In the genomic region with DNA sequence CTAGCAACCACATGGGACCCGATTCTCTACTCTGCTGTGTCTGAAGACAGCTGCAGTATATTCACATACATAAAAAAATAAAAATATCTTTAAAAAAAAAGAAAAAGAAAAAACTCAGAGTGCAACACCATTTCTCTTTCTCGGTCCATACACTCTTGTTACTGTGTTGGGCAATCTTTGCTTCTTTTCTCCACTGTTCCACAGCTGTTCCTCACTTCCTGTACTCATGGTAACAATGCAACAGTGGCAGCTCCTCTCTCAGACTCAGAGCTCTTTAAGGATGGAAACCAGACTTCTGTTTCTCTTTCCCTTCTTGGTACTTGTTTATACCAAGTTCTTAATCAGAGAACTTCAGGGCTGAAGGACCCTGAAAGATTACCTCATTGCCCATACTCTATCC, we compare ENCODE assay signal across 8 mouse cellular contexts. TPM values are rescaled to one million over a fixed set of nuclear protein-coding genes. Genes with fewer than 3 reads are reported as not detected.
DNase-seq lines count a peak whose midpoint lies in the region; ATAC-seq and TF ChIP-seq lines count a peak whose summit lies in the region.

No protein-coding gene starts in this region.

- H3K4me2 ChIP-seq in heart, embryonic 12.5 days = peak overlapping the region; percentile 89
- H3K4me2 ChIP-seq in liver, postnatal 0 days (ENCODE audit: low read depth, low read length) = peak overlapping the region; percentile 84

- no peak for TF ChIP-seq EP300 in liver, postnatal 0 days (IDR thresholded peaks at IDR 0.05; ENCODE audit: low read depth)

- no peaks in the 10 kb centered on the region for H3K27me3 ChIP-seq in heart, embryonic 12.5 days (replicated peaks)
- H3K27me3 ChIP-seq in E14TG2a.4 (ENCODE audit: insufficient read depth, low read length) = no peaks in the 10 kb centered on the region
- H3K27me3 ChIP-seq in liver, postnatal 0 days (ENCODE audit: insufficient read depth, low read length) = no peaks in the 10 kb centered on the region

- peak overlapping the region; percentile 95 for H3K4me3 ChIP-seq in heart, embryonic 12.5 days
- peak overlapping the region; percentile 99 for H3K4me3 ChIP-seq in E14TG2a.4 (replicated peaks; ENCODE audit: low read length)
- peak overlapping the region; percentile 92 for H3K4me3 ChIP-seq in liver, postnatal 0 days (ENCODE audit: low read depth, low read length)

- intact Hi-C loops in heart, postnatal 25 days (cut with DNase I) = no loop called here

- H3K9me3 ChIP-seq in heart, embryonic 12.5 days (replicated peaks) = no peaks in the 10 kb centered on the region
- no peaks in the 10 kb centered on the region for H3K9me3 ChIP-seq in E14TG2a.4 (ENCODE audit: low read length)
- no peaks in the 10 kb centered on the region for H3K9me3 ChIP-seq in liver, postnatal 0 days (ENCODE audit: low read length)

- peak overlapping the region; percentile 98; the same call in 1 of the 2 replicates for H3K9ac ChIP-seq in heart, embryonic 12.5 days
- H3K9ac ChIP-seq in liver, postnatal 0 days (replicated peaks) = peak overlapping the region; percentile 98

- WGBS in heart, embryonic 12.5 days = 75% methylated on average over 2 of the region's 2 CpGs
- 41% methylated on average over 2 of the region's 2 CpGs for WGBS in liver, postnatal 0 days (ENCODE audit: insufficient replicate concordance)

- no peak for DNase-seq in heart, postnatal 25 days (ENCODE audit: low spot score)
- DNase-seq in liver, postnatal 0 days = no peak
- DNase-seq in adrenal gland, postnatal 4 days (ENCODE audit: low spot score in 2 of 2) = no peak
- no peak for DNase-seq in urinary bladder, postnatal 25 days (ENCODE audit: low spot score)

- no peak for ATAC-seq in heart, embryonic 12.5 days (ENCODE audit: insufficient number of reproducible peaks, low FRiP score)
- peak; percentile 80 for ATAC-seq in granulocyte monocyte progenitor cell, adult 5-6 weeks (replicated peaks; ENCODE audit: poor library complexity, severe bottlenecking)
- no peak for ATAC-seq in liver, postnatal 0 days
- ATAC-seq in CD4-positive, CD25-positive, alpha-beta regulatory T cell, adult 4 months = no peak

- 0 out of 2 replicates have a peak overlapping the region, but pooled peaks have one; percentile 6 for H3K27ac ChIP-seq in heart, embryonic 12.5 days (ENCODE audit: poor library complexity, severe bottlenecking)
- H3K27ac ChIP-seq in liver, postnatal 0 days (ENCODE audit: low read depth) = 0 out of 2 replicates have a peak overlapping the region, but pooled peaks have one; percentile 97

- no peak for TF ChIP-seq CTCF in E14TG2a.4 (conservative IDR thresholded peaks at IDR 0.05; ENCODE audit: low read length)
- TF ChIP-seq CTCF in liver, postnatal 0 days (IDR thresholded peaks at IDR 0.05; ENCODE audit: low read depth) = no peak

- H3K4me1 ChIP-seq in heart, embryonic 12.5 days (replicated peaks) = peaks cover 21% of the 10 kb centered on the region
- peaks cover 27% of the 10 kb centered on the region for H3K4me1 ChIP-seq in E14TG2a.4 (replicated peaks; ENCODE audit: low read depth, low read length)
- H3K4me1 ChIP-seq in liver, postnatal 0 days (ENCODE audit: insufficient read depth) = peaks cover 24% of the 10 kb centered on the region

- peaks cover 60% of the 10 kb centered on the region for H3K36me3 ChIP-seq in heart, embryonic 12.5 days
- H3K36me3 ChIP-seq in E14TG2a.4 (ENCODE audit: insufficient read depth, low read length) = peaks cover 74% of the 10 kb centered on the region
- peaks cover 40% of the 10 kb centered on the region for H3K36me3 ChIP-seq in liver, postnatal 0 days (replicated peaks; ENCODE audit: insufficient read depth, low read length)

RNA-seq across cellular contexts. Expression of gene Kbtbd4, which starts 1.1 kb away (rescaled TPM):
- polyA plus RNA-seq in heart, embryonic 12.5 days (2016; fragmentation: Nextera tagmentation; extraction: Ambion mirVana) = 27.0 and 27.3 TPM in 2 replicates
- 10 to 100 TPM; 18.0 to 22.2 TPM for total RNA-seq in heart, postnatal 25 days (2021)
- 14.4 and 16.4 TPM in 2 replicates for total RNA-seq in granulocyte monocyte progenitor cell, adult 5-6 weeks (2014; fragmentation: Nextera tagmentation)
- total RNA-seq in granulocyte monocyte progenitor cell, adult 5-6 weeks (2017) = 18.1 and 26.1 TPM in 2 replicates
- 8.7 and 9.8 TPM in 2 replicates for polyA plus RNA-seq in liver, postnatal 0 days (2015; fragmentation: Nextera tagmentation; extraction: Ambion mirVana)
- polyA plus RNA-seq in CD4-positive, CD25-positive, alpha-beta regulatory T cell, adult 4 months (2017; shearing (Covaris generic)) = 10 to 100 TPM; 40.3 to 50.4 TPM
- 10 to 100 TPM; 35.6 to 37.4 TPM for total RNA-seq in adrenal gland, postnatal 4 days (2021)

RNA-seq across cellular contexts. Expression of gene Ndufs3, which starts 1.2 kb away (rescaled TPM):
- polyA plus RNA-seq in heart, embryonic 12.5 days (2016; fragmentation: Nextera tagmentation; extraction: Ambion mirVana) = 332 and 336 TPM in 2 replicates
- total RNA-seq in heart, postnatal 25 days (2021) = 100 to 1,000 TPM; 854 to 889 TPM
- 159 TPM in 2 replicates for total RNA-seq in granulocyte monocyte progenitor cell, adult 5-6 weeks (2014; fragmentation: Nextera tagmentation)
- 93.2 and 128 TPM in 2 replicates for total RNA-seq in granulocyte monocyte progenitor cell, adult 5-6 weeks (2017)
- polyA plus RNA-seq in liver, postnatal 0 days (2015; fragmentation: Nextera tagmentation; extraction: Ambion mirVana) = 196 and 199 TPM in 2 replicates
- polyA plus RNA-seq in CD4-positive, CD25-positive, alpha-beta regulatory T cell, adult 4 months (2017; shearing (Covaris generic)) = 100 to 1,000 TPM; 103 to 127 TPM
- 100 to 1,000 TPM; 354 to 392 TPM for total RNA-seq in adrenal gland, postnatal 4 days (2021)

RNA-seq across cellular contexts. Expression of gene C1qtnf4, which starts 17.7 kb away (rescaled TPM):
- polyA plus RNA-seq in heart, embryonic 12.5 days (2016; fragmentation: Nextera tagmentation; extraction: Ambion mirVana) = 16.5 and 18.9 TPM in 2 replicates
- 1 to 10 TPM; 3.6 to 4.1 TPM for total RNA-seq in heart, postnatal 25 days (2021)
- not detected in 2 replicates for total RNA-seq in granulocyte monocyte progenitor cell, adult 5-6 weeks (2014; fragmentation: Nextera tagmentation)
- not detected in 2 replicates for total RNA-seq in granulocyte monocyte progenitor cell, adult 5-6 weeks (2017)
- polyA plus RNA-seq in liver, postnatal 0 days (2015; fragmentation: Nextera tagmentation; extraction: Ambion mirVana) = 2.9 and 3.1 TPM in 2 replicates
- polyA plus RNA-seq in CD4-positive, CD25-positive, alpha-beta regulatory T cell, adult 4 months (2017; shearing (Covaris generic)) = under 1 TPM; 0.82 to 0.83 TPM
- total RNA-seq in adrenal gland, postnatal 4 days (2021) = 1 to 10 TPM; 5.4 to 5.6 TPM

RNA-seq across cellular contexts. Expression of gene Celf1, which starts 36.8 kb away (rescaled TPM):
- polyA plus RNA-seq in heart, embryonic 12.5 days (2016; fragmentation: Nextera tagmentation; extraction: Ambion mirVana) = 136 and 141 TPM in 2 replicates
- total RNA-seq in heart, postnatal 25 days (2021) = 10 to 100 TPM; 80.9 to 84.4 TPM
- total RNA-seq in granulocyte monocyte progenitor cell, adult 5-6 weeks (2014; fragmentation: Nextera tagmentation) = 42.2 and 46.0 TPM in 2 replicates
- total RNA-seq in granulocyte monocyte progenitor cell, adult 5-6 weeks (2017) = 25.2 and 26.5 TPM in 2 replicates
- polyA plus RNA-seq in liver, postnatal 0 days (2015; fragmentation: Nextera tagmentation; extraction: Ambion mirVana) = 26.0 and 29.4 TPM in 2 replicates
- 10 to 100 TPM; 52.7 to 54.9 TPM for polyA plus RNA-seq in CD4-positive, CD25-positive, alpha-beta regulatory T cell, adult 4 months (2017; shearing (Covaris generic))
- total RNA-seq in adrenal gland, postnatal 4 days (2021) = 100 to 1,000 TPM in 1 of 2 experiments, 10 to 100 TPM in 1; 94.0 to 103 TPM

RNA-seq across cellular contexts. Expression of gene Mtch2, which starts 56.4 kb away (rescaled TPM):
- polyA plus RNA-seq in heart, embryonic 12.5 days (2016; fragmentation: Nextera tagmentation; extraction: Ambion mirVana) = 201 and 211 TPM in 2 replicates
- total RNA-seq in heart, postnatal 25 days (2021) = 100 to 1,000 TPM; 187 to 188 TPM
- total RNA-seq in granulocyte monocyte progenitor cell, adult 5-6 weeks (2014; fragmentation: Nextera tagmentation) = 152 and 169 TPM in 2 replicates
- 206 and 241 TPM in 2 replicates for total RNA-seq in granulocyte monocyte progenitor cell, adult 5-6 weeks (2017)
- 182 and 184 TPM in 2 replicates for polyA plus RNA-seq in liver, postnatal 0 days (2015; fragmentation: Nextera tagmentation; extraction: Ambion mirVana)
- polyA plus RNA-seq in CD4-positive, CD25-positive, alpha-beta regulatory T cell, adult 4 months (2017; shearing (Covaris generic)) = 100 to 1,000 TPM; 101 to 104 TPM
- total RNA-seq in adrenal gland, postnatal 4 days (2021) = 100 to 1,000 TPM; 177 to 190 TPM
